Mouse (Mus musculus): ENCODE results near the gene Zmym2. TPM values are rescaled to one million over a fixed set of nuclear protein-coding genes. Genes with fewer than 3 reads are reported as not detected.
A peak's percentile ranks its signal among the peaks of the same experiment; 100 is the strongest.

The Zmym2 gene
- polyA plus RNA-seq, 1 experiment from 2014 or later, result 43.0 TPM

DNA sequence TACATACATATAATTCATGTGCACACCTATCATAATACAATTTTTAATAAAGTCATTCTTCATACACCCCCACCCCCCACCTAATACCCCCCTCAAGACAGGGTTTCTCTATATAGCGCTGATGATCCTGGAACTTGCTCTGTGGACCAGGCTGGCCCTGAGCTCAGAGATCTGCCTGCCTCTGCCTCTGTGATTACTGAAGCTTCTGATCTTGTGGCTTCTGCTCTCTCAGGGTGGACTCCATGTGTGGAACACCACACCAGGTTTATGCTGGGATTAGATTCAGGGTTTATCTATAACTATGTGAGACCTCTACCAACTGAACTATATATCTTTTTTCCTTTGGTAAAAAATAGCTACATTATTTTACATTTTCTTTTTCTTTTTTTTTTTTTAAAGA is 10.1 kb downstream of the Zmym2 start:
- no peak overlapping the region for H3K4me2 ChIP-seq (ENCODE audit: low read depth, low read length)
- no peak overlapping the region for H3K9ac ChIP-seq (ENCODE audit: low read length)
- H3K27ac ChIP-seq (ENCODE audit: low read length), result no peak overlapping the region
- WGBS, result 100% methylated on average over 1 of the region's 1 CpGs
- H3K4me1 ChIP-seq (replicated peaks; ENCODE audit: control insufficient read depth, insufficient read depth, low read length), result 0 out of 2 replicates have a peak, but pooled peaks cover 3% of the 10 kb centered on the region
- H3K27me3 ChIP-seq (ENCODE audit: control insufficient read depth, insufficient read depth, low read depth, low read length), result no peaks in the 10 kb centered on the region
- no peak overlapping the region for H3K4me3 ChIP-seq (ENCODE audit: low read length)
- no peak for ATAC-seq (ENCODE audit: low read depth)
- no peaks in the 10 kb centered on the region for H3K9me3 ChIP-seq (ENCODE audit: control insufficient read depth, low read length)
- H3K36me3 ChIP-seq (ENCODE audit: control insufficient read depth, insufficient read depth, low read length), result peaks cover 4% of the 10 kb centered on the region

GRCm38 (mm10) chr14:56897475-56897874 is 11.0 kb downstream of the Zmym2 start:
- Histone ChIP-seq H3K27ac (ENCODE audit: low read length) (no peak overlapping the region), H3K9me3 (ENCODE audit: control insufficient read depth, low read length) (no peaks in the 10 kb centered on the region), H3K36me3 (ENCODE audit: control insufficient read depth, insufficient read depth, low read length) (peaks cover 4% of the 10 kb centered on the region), H3K27me3 (ENCODE audit: control insufficient read depth, insufficient read depth, low read depth, low read length) (no peaks in the 10 kb centered on the region), H3K9ac (ENCODE audit: low read length) (no peak overlapping the region), H3K4me3 (ENCODE audit: low read length) (no peak overlapping the region), H3K4me1 (replicated peaks; ENCODE audit: control insufficient read depth, insufficient read depth, low read length) (0 out of 2 replicates have a peak, but pooled peaks cover 3% of the 10 kb centered on the region), H3K4me2 (ENCODE audit: low read depth, low read length) (no peak overlapping the region)
- 90% methylated on average over 2 of the region's 2 CpGs for WGBS
- ATAC-seq (ENCODE audit: low read depth), result no peak

DNA sequence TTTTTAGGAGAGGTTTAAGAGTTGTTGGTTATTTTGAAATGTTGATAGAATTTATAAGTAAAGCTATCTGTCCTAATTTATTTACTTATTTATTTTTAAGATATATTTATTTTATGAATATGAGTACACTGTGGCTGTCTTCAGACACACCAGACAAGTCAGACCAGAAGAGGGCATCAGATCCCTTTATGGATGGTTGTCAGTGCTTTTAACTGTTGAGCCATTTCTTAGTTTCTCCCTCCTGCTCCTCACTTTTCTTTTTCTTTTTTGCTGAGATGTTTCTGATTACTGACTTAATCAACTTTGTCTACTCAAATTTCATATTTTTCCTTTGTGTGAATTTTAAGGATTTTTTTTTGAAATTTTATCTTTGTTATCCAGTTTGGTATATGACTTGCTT is 13.2 kb downstream of the Zmym2 start:
- ATAC-seq (ENCODE audit: low read depth), result no peak
- Histone ChIP-seq H3K9me3 (ENCODE audit: control insufficient read depth, low read length) (no peaks in the 10 kb centered on the region), H3K9ac (ENCODE audit: low read length) (no peak overlapping the region), H3K36me3 (ENCODE audit: control insufficient read depth, insufficient read depth, low read length) (peaks cover 12% of the 10 kb centered on the region), H3K4me3 (ENCODE audit: low read length) (no peak overlapping the region), H3K27me3 (ENCODE audit: control insufficient read depth, insufficient read depth, low read depth, low read length) (no peaks in the 10 kb centered on the region), H3K4me1 (replicated peaks; ENCODE audit: control insufficient read depth, insufficient read depth, low read length) (0 out of 2 replicates have a peak, but pooled peaks cover 3% of the 10 kb centered on the region), H3K27ac (ENCODE audit: low read length) (no peak overlapping the region), H3K4me2 (ENCODE audit: low read depth, low read length) (no peak overlapping the region)

GRCm38 (mm10) chr14:56903039-56903438 is 16.6 kb downstream of the Zmym2 start:
- Histone ChIP-seq H3K36me3 (ENCODE audit: control insufficient read depth, insufficient read depth, low read length) (peaks cover 12% of the 10 kb centered on the region), H3K9me3 (ENCODE audit: control insufficient read depth, low read length) (no peaks in the 10 kb centered on the region), H3K27me3 (ENCODE audit: control insufficient read depth, insufficient read depth, low read depth, low read length) (no peaks in the 10 kb centered on the region), H3K4me1 (replicated peaks; ENCODE audit: control insufficient read depth, insufficient read depth, low read length) (no peaks in the 10 kb centered on the region), H3K27ac (ENCODE audit: low read length) (no peak overlapping the region), H3K9ac (ENCODE audit: low read length) (no peak overlapping the region), H3K4me2 (ENCODE audit: low read depth, low read length) (no peak overlapping the region), H3K4me3 (ENCODE audit: low read length) (no peak overlapping the region)
- 75% methylated on average over 6 of the region's 6 CpGs for WGBS
- no peak for ATAC-seq (ENCODE audit: low read depth)

- H3K27me3 ChIP-seq (ENCODE audit: control insufficient read depth, insufficient read depth, low read depth, low read length), result no peaks in the 10 kb centered on the region
Measured at GRCm38 (mm10) chr14:56905696-56906095, 19.2 kb downstream of the Zmym2 start.

GRCm38 (mm10) chr14:56918532-56918931 is 32.1 kb downstream of the Zmym2 start:
- Histone ChIP-seq H3K4me1 (replicated peaks; ENCODE audit: control insufficient read depth, insufficient read depth, low read length) (0 out of 2 replicates have a peak, but pooled peaks cover 4% of the 10 kb centered on the region), H3K4me3 (ENCODE audit: low read length) (no peak overlapping the region), H3K36me3 (ENCODE audit: control insufficient read depth, insufficient read depth, low read length) (peaks cover 11% of the 10 kb centered on the region), H3K9ac (ENCODE audit: low read length) (no peak overlapping the region), H3K27me3 (ENCODE audit: control insufficient read depth, insufficient read depth, low read depth, low read length) (no peaks in the 10 kb centered on the region), H3K27ac (ENCODE audit: low read length) (no peak overlapping the region), H3K9me3 (ENCODE audit: control insufficient read depth, low read length) (no peaks in the 10 kb centered on the region), H3K4me2 (ENCODE audit: low read depth, low read length) (no peak overlapping the region)
- WGBS, result 48% methylated on average over 3 of the region's 3 CpGs
- 0 out of 2 replicates have a peak, but pooled peaks have one; percentile 17 for ATAC-seq (ENCODE audit: low read depth)

More at GRCm38 (mm10) chr14:56905696-56906095, 19.2 kb downstream of the Zmym2 start:
- Histone ChIP-seq H3K36me3 (ENCODE audit: control insufficient read depth, insufficient read depth, low read length) (peaks cover 12% of the 10 kb centered on the region), H3K9me3 (ENCODE audit: control insufficient read depth, low read length) (no peaks in the 10 kb centered on the region), H3K4me1 (replicated peaks; ENCODE audit: control insufficient read depth, insufficient read depth, low read length) (no peaks in the 10 kb centered on the region), H3K4me3 (ENCODE audit: low read length) (no peak overlapping the region), H3K27ac (ENCODE audit: low read length) (no peak overlapping the region), H3K4me2 (ENCODE audit: low read depth, low read length) (no peak overlapping the region), H3K9ac (ENCODE audit: low read length) (no peak overlapping the region)
- 97% methylated on average over 1 of the region's 1 CpGs for WGBS
- ATAC-seq (ENCODE audit: low read depth), result no peak

- Histone ChIP-seq H3K27ac (ENCODE audit: low read length) (no peak overlapping the region), H3K9me3 (ENCODE audit: control insufficient read depth, low read length) (no peaks in the 10 kb centered on the region), H3K9ac (ENCODE audit: low read length) (no peak overlapping the region), H3K4me3 (ENCODE audit: low read length) (no peak overlapping the region), H3K4me2 (ENCODE audit: low read depth, low read length) (no peak overlapping the region), H3K36me3 (ENCODE audit: control insufficient read depth, insufficient read depth, low read length) (peaks cover 11% of the 10 kb centered on the region; the same call in 1 of the 2 replicates), H3K4me1 (replicated peaks; ENCODE audit: control insufficient read depth, insufficient read depth, low read length) (no peaks in the 10 kb centered on the region), H3K27me3 (ENCODE audit: control insufficient read depth, insufficient read depth, low read depth, low read length) (no peaks in the 10 kb centered on the region)
- ATAC-seq (ENCODE audit: low read depth), result no peak
- 80% methylated on average over 6 of the region's 6 CpGs for WGBS
Measured at GRCm38 (mm10) chr14:56935481-56935880, 49.0 kb downstream of the Zmym2 start.

DNA sequence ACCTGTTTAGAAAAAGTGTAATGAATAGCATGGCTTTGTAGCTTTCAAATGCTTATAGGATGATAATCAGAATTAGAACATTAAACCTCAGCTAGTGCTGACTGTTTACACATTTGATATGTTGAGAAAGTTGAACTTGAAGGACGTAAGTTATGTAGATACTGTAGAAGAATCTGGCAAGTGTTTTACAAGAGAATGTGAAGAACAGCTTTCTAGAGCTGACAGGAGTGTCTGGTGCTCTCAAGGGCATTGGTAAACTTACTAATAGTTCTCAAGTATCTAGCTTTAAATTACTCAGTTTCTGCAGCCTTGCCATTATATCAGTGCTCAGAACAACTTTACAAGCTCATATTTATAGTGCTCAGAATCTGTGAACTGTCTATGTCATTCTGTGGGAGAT is 53.5 kb downstream of the Zmym2 start:
- peaks cover 18% of the 10 kb centered on the region; the same call in 1 of the 2 replicates for H3K36me3 ChIP-seq (ENCODE audit: control insufficient read depth, insufficient read depth, low read length)
- no peaks in the 10 kb centered on the region for H3K27me3 ChIP-seq (ENCODE audit: control insufficient read depth, insufficient read depth, low read depth, low read length)
- H3K9ac ChIP-seq (ENCODE audit: low read length), result no peak overlapping the region
- H3K4me2 ChIP-seq (ENCODE audit: low read depth, low read length), result no peak overlapping the region
- ATAC-seq (ENCODE audit: low read depth), result no peak
- H3K27ac ChIP-seq (ENCODE audit: low read length), result no peak overlapping the region
- H3K9me3 ChIP-seq (ENCODE audit: control insufficient read depth, low read length), result no peaks in the 10 kb centered on the region
- no peak overlapping the region for H3K4me3 ChIP-seq (ENCODE audit: low read length)
- WGBS, result 61% methylated on average over 1 of the region's 1 CpGs
- no peaks in the 10 kb centered on the region for H3K4me1 ChIP-seq (replicated peaks; ENCODE audit: control insufficient read depth, insufficient read depth, low read length)

DNA sequence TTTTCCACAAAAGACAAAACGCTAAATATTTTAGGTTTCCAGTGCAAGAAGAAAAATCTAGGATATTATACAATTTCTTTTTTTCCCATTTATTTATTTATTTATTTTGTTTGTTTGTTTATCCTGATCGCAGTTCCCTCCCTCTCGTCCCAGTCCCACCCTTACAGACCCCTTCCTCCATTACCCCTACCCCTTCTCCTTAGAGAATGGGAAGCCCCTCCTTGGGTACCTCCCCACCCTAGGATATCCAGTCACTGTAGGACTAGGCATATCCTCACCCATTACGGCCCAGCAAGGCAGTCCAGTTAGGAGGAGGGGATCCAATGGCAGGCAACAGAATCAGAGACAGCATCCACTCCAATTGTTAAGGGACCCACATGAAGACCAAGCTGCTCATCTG is 66.5 kb downstream of the Zmym2 start:
- Histone ChIP-seq H3K4me3 (ENCODE audit: low read length) (no peak overlapping the region), H3K27me3 (ENCODE audit: control insufficient read depth, insufficient read depth, low read depth, low read length) (no peaks in the 10 kb centered on the region), H3K36me3 (ENCODE audit: control insufficient read depth, insufficient read depth, low read length) (peaks cover 30% of the 10 kb centered on the region), H3K9me3 (ENCODE audit: control insufficient read depth, low read length) (no peaks in the 10 kb centered on the region), H3K9ac (ENCODE audit: low read length) (no peak overlapping the region), H3K4me2 (ENCODE audit: low read depth, low read length) (no peak overlapping the region), H3K27ac (ENCODE audit: low read length) (no peak overlapping the region), H3K4me1 (replicated peaks; ENCODE audit: control insufficient read depth, insufficient read depth, low read length) (no peaks in the 10 kb centered on the region)
- 89% methylated on average over 4 of the region's 4 CpGs for WGBS
- no peak for ATAC-seq (ENCODE audit: low read depth)

GRCm38 (mm10) chr14:56954393-56954792 is 67.9 kb downstream of the Zmym2 start:
- Histone ChIP-seq H3K27ac (ENCODE audit: low read length) (no peak overlapping the region), H3K4me3 (ENCODE audit: low read length) (no peak overlapping the region), H3K9me3 (ENCODE audit: control insufficient read depth, low read length) (no peaks in the 10 kb centered on the region), H3K36me3 (ENCODE audit: control insufficient read depth, insufficient read depth, low read length) (peaks cover 27% of the 10 kb centered on the region), H3K27me3 (ENCODE audit: control insufficient read depth, insufficient read depth, low read depth, low read length) (no peaks in the 10 kb centered on the region), H3K9ac (ENCODE audit: low read length) (no peak overlapping the region), H3K4me2 (ENCODE audit: low read depth, low read length) (no peak overlapping the region), H3K4me1 (replicated peaks; ENCODE audit: control insufficient read depth, insufficient read depth, low read length) (no peaks in the 10 kb centered on the region)
- no peak for ATAC-seq (ENCODE audit: low read depth)
